Mouse (Mus musculus) heart, postnatal 0 days (tissue): ENCODE measurements around the gene Eci2.

Experiments used
- CTCF ChIP-seq: IDR thresholded peaks from 2 replicates; pipeline ENCODE4 v1.5.1; 2016; ENCODE audit warnings: antibody characterized with exemption, control low read depth, low read depth
- EP300 ChIP-seq: IDR thresholded peaks from 2 replicates; pipeline ENCODE4 v1.6.1; 2016; ENCODE audit warnings: antibody characterized with exemption, low read depth

- TF ChIP-seq CTCF: no peak
- no peak for TF ChIP-seq EP300
These were observed 49.5 kb downstream of the Eci2 start for GRCm38 (mm10) chr13:34977410-34977809.
